Mouse (Mus musculus) C2C12 (cell line): ENCODE results near the gene Pcsk1.

Experiments
- CTCF ChIP-seq: IDR thresholded peaks from one replicate; pipeline ENCODE4 v1.5.1; 2011; ENCODE audit not compliant: control insufficient read depth, insufficient read depth, insufficient read length
- MAX ChIP-seq: IDR thresholded peaks from one replicate; pipeline ENCODE4 v1.6.1; 2011; ENCODE audit warnings: mild to moderate bottlenecking, control low read depth

DNA sequence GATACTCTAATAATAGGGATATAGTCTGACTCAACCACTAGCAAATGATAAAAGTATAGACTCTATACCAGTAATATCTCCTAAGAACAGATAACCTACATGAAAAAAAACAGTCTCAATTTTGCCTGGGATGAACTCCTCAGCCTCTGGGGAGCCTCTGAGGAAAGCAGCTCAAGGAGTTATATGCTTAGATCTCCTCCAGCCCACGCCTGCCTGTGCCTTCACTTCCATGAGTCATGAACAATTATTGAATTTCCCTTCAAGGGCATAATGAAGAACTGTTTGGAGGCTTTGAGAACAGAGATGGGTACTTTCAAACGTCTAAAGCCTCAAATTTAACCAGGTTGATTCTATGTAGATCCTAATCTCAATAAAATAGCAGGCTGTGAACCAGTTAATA is 23.5 kb downstream of the Pcsk1 start:
- TF ChIP-seq CTCF (no peak), MAX (no peak)
